Mouse (Mus musculus) R1 (cell line): Measurements from ENCODE around the gene Hoxa2.

Experiments
- DNase-seq: peaks from one replicate; pipeline ENCODE4 v3.0.0-alpha.2; 2018; ENCODE audit warnings: low read depth, low spot score

Hoxa2 gene

DNA sequence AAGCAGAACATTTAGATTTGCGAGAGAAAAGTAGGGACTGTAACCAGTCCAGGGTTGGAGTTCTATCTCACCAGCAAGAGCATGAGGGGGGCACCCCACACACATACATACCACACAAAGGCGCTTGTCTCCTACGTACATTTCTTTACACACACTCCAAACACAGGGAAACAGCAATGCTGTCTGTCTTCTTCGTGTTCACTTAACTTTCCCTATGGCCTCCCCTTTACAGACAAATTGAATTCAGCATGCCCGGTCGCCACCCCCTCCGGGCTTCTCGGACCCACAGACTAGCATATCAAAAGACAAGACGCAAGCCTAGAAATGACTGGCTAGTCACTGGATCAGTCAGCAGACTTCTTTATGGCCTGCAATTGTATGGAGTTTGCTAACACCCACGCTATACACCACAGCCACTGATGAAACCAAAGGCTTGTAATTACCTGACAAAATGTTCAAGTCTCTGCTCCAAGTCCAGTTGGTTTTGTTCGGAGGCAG is 15.6 kb upstream of the Hoxa2 start:
- DNase-seq: no peak

DNA sequence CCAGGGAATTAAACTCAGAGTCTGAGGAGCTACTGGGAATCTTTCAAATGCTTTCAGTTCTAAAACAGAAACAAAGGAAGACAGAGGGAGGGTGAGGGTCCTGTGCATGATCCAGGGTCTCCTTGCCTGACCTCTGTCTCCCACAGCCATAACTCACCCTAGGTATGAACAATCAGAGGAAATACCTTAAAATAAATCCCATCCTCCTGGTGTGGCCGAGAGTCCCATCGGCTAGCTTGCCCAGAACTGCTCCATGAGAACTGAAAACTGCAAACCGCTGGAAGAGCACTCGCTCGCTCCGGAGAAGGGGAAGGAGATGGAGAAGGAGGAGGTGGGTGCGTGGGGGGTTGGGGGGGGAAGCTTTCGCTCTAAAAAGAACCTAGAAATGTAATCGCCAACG is 15.1 kb upstream of the Hoxa2 start:
- no peak for DNase-seq

DNA sequence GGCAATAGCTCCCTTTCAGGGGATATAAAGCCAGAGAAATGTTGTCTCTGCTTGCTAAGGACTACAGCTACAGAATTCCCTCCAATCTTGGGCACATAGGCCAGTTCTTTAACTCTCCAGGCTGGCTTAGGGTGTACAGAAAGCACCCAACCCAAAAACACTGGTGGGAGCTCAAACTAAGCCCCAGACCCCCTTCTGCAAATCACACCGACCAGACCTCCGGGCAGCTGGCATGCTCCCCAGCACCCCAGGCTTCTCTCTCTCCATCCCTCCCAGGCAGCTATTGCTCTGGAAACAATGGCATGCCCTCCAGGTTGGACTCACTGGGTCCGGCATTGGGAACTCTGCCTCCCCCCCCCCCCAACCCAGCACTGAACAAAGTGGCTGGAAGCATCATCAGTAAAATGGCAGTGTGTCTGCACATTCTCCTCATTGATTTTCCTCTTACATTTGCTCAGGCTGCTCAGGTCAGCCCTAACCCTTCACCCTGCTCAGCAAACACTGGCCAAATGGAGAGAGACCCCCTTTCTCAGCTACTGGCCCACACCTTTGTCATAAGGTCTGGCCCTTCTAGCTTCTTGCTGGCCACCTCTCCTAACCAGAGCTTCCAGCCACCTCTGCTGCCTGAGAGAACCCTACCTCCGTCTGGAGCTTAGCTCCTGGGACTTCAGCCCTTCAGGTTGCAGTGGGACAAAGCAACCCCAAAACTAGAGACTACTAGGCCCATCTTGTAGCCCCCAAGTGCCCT is 14.5 kb upstream of the Hoxa2 start:
- no peak for DNase-seq

DNA sequence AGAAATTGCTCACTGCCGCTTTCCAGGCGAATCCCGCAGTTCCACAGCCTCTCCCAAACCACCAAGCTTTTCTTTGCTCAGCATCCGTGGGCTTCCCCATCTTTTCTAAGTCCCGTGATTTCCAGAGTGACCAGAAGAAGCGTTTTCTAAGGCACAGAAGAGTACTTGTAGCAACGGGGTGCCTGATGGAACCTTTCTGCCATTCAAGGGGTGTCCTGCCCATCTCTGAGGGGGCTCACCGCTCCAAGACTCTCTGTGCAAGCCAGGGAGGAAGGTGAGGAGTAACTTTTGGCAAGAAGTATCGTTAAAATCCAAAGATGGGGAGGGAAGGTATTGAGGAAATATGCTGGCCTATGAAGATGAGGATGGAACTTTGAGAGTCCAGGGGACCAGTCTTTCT is 13.2 kb upstream of the Hoxa2 start:
- DNase-seq: no peak

DNA sequence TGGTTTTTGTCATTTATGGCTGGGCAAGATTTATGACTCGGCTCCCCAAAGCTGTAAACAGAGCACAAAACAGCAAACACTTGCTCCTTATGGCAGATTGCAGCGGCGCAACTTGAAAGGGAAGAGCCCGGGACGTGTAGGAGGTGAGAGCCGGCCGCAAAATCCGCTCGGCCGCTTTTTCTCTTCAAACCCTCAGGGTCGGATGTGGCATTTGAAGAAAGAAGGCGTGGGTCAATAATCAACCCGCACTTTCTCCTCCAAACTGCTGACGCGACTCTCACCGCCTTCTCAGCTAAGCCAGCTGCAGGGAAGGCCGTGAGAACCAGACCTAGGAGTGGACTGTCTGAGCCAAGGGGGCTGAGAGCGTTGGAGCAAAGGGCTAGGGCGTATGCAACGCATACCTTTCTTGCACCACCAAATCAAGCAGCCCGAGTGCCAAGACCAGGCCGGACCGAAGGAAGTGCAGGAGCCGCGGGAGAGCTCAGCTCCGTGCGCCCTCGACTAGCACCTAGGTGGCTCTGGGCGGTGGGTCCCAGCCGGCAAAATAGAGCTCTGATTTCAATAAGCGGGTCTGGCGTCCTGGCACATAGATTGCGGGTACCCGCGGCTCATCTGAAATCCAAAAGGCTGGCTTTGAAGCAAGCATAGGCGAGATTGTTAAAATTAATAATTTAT is 12.6 kb upstream of the Hoxa2 start, which contains the start of gene 5730596B20Rik:
Gene 5730596B20Rik (plus strand): TSS at position 438 of the 675 bp plus-strand sequence.
- no peak for DNase-seq

DNA sequence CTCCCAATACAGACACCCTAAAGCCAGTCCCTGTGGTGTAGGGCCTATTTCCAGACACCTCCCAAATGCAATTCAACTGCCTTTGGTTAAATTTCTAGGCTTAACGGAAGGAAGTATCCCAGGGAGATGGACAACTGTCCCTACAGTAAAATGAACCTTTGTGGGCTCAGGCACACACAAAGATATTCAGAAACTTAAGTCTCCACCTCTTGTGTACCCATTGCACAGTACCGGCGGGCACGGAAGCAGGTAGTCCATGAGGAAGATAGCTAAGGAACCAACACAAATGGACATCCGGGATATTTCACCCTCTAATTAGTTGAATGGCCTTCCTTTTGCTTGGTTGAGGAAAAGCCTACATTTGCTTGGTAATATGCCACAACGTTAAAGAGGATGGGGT is 11.8 kb upstream of the Hoxa2 start:
- DNase-seq: no peak

DNA sequence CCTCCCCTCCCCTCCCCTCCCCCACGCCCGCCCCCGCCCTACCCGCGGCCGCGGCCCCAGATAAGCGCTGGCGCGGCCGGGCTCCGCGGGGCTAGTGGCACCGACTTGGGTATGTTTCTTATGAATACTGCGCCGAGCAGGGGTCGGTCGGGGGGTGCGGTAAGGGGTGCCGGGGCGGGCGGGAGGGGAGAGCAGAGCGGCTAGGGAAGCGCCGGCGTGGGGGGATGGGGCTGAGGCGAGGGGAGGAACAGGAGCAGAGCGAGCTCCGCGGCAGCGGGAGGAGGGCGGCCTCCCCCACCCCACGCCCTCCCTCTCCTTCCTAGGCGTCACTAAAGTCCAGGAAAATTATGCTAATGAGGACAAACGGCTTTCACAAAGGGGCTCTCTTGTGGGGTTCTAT is 11.2 kb upstream of the Hoxa2 start:
- DNase-seq: no peak

DNA sequence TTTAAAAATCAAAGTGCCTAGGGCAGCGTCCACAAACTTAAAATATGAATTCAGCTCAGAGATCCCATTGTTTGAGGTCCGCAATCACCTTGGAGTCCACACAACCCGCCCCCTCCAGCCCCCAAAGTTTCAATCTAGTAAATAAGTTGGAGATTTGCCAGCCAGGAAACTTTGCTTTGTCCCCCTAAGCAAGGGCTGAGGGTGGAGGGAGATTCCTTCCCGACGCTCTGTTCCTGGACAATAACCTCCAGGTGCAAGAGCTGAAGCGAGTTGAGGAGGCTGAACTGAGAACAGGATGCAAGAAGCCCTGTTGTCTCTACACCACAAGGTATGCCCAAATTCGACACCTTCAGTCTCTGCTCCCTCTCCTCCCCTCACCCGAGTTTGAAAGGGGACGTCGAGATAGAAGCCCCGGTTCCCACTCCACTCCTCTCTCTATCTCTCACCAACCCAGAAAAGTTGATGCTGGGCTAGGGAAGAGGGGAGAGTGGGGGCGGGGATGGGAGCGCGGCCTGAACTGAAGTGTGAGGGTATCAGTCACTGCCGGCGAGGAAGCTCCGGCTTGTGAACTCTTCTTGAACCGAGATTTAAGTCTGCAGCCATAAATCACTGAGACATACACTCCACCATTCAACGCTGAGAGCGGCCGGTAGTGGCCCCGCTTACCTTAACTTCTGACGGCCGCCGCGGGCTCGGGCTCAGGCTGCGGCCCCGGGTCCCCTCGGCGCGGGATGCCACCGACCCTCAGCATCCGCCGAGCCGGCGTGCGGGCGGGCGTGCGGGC is 10.5 kb upstream of the Hoxa2 start:
- peak; percentile 77 for DNase-seq

DNA sequence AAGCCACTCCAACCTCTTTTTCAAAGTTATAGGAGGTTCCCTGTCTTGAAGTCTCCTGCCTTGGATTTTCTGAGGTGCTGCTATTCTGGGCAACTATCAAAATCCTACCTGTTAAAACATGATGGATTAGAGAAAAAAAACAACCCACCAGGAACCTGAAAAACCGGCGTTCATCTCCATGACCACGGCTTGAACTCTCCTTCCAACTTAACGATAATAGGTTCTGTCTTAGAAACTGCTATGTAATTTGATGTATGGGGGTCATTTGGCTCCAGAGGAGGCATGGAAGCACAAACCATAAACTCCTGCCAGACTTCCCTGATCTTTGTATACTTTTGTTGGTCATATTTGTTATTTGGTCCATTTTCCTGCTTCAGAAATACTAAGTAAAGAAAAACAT is 9.0 kb upstream of the Hoxa2 start:
- no peak for DNase-seq

DNA sequence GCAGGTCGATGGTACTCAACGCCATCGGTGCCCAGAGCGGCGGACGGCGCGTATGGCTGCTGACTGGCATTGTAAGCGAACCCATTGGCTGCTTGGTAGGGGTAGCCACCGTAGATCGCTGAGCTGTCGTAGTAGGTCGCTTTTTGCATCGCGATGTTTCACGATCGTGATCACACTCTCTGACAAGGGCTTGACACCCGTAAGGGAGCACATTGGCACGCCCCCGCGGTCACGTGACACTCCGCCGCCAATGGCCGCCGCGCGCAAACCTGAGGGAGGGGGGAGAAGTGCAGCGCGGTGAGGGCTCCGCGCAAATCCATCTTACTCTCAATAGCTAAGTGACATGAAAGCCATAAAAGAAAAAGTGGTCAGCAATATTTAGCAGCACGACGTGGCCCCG is 7.9 kb upstream of the Hoxa2 start:
- peak; percentile 97 for DNase-seq

DNA sequence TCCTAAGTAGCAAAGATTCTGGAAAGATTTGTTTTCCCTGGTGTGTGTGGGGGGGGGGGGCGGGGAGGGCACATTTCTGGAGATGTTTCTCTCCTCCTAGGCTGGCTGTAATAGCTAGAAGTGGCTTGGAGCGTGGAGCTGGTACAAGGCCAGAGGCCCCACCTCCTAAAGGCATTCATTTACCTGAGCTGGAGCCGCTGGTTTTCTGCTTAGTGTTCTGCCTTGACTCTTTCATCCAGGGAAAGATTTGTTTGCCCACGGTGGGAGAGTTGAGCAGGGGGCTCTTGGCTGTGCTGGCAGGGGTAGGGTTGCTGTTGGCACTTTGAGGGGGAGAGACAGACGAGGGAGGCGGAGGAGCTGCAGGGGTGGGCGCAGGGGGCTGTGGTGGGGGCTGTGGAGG is 7.3 kb upstream of the Hoxa2 start:
- DNase-seq: no peak

DNA sequence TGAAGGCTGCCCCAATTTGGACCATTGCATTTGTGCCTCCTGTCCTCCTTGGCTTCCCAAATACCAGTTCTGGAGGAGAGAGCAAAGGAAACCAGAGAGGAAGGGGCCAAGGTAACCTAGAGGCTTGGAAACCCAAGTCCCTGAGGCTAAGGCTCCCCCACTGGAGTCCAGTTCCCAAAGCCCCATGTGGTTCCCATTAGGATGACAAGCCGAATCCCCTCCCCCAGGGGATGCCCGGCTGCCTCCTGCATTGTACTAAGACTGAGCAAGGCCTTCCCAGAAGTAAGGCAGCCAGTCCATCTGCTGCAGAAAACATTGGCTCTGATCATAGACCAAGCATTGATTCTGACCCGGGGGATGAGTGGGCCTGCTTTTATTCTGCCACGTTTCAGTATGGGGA is 6.7 kb upstream of the Hoxa2 start:
- no peak for DNase-seq

DNA sequence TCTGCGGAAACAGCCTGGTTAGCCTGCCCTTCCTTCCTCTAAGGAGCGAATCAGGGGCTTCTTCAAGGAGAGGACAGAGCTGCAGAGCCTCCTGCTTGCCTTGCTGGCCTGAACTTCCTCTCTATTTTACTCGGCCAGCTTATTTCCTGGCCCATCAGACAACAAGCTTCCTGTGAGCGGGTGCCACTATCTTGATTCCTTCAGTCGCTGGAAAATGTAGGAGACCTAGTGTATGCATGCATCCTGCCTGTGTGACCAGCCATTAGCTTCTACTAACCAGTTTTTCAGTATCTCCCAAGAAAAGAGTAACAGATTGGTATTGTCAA is 6.2 kb upstream of the Hoxa2 start:
- no peak for DNase-seq

DNA sequence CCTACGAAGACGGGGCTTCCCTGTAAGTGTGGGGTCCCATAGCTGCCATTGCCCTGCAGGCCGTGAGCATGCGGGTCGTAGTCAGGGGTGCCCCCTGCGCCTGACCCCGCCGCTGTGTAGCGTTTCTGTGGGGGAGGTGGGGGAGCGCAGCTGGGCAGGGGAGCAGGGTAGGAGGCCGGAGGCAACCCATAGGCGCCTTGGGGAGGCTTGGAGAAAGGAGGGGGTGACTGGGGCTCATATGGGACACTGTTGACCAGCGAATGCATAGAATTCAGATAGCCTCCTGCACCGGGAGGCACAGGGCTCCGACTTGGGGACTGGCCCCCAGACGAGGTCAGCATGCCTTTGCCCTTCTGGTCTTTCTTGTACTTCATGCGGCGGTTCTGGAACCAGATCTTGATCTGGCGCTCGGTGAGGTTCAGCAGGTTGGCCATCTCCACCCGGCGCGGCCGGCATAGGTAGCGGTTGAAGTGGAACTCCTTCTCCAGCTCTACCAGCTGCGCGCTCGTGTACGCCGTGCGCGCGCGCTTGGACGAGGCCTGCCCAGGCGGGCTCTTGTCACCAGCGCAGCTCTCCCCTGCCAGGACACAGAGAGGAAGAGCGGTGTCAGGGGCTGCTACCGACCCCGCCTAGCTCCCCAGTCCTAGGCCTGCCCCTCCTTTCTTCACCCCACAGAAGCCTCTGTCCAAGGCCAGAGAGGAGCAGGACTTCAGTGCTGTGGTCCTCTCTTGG is 5.7 kb upstream of the Hoxa2 start:
- DNase-seq: no peak

DNA sequence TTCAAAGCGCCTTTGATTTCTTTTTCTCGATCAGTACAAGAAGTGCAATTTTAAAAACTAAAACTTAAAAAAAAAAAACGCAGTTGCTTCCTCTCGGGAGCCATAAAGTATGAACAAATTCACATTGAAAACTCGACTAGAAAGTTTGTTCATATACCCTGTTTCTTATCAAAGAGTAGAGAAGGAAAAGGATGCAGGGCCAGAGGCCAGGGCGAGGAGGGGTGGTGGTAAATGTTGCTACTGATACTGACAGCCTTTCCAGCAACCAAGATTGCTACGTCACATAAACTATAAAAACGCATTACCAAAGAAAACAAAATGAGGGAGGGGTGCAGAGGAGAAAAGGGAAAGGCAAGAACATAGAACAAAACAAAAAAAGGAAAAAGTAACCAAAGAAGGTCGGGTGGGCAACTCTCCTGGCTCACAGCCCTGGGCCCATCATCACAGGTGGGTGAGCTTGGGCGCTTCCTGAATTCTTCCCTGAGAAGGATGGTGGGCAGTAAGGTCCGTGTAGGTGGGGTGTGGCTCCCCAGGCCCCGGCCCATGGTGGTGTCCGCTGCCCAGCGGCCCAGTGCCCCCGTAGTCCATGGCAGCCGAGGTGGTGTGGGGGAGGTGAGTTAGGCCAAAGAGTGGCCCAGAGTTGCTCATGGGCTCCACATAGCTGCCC is 5.0 kb upstream of the Hoxa2 start:
- DNase-seq: no peak

DNA sequence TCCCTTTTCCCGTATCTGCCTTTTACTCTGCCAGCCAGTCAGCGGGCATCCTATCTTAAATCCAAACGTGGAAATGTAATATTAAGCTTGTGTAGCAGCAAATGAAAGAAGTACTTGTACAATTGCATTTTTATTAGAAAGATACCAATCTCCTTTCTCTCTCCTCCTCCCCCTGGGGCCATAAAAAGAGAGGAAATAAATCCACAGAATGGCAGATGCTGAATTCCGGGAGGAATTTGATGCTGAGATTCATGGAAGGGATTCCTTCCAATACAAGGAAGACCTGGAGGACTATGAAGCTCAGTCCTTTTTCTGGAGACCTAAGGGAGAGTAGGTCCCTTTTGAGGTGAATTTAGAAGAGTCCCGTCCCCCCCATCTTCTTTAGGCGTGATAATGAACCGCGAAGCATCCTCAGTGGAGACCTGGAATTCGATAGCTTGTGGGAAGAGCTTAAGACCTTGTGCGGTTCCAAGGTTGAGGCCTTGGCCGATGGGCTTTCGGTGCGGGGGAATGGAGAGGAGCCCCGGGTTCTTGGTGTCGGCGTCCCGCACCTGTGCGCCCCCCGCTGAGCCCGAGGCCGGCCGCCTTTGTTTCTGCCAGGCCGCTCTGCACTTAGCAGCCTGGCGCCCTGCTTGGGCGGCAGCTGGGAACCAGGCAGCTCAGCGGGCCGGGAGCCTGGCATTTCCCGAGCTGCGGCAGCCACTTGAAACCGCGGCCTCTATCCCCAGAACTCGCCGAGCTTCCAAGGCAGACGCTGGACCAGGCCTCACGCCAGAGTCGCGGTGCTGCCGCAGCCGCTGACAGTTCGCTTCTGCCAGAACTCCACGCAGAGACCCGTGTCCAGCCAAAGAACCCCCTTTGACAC is 3.8 kb upstream of the Hoxa2 start:
- DNase-seq: no peak

DNA sequence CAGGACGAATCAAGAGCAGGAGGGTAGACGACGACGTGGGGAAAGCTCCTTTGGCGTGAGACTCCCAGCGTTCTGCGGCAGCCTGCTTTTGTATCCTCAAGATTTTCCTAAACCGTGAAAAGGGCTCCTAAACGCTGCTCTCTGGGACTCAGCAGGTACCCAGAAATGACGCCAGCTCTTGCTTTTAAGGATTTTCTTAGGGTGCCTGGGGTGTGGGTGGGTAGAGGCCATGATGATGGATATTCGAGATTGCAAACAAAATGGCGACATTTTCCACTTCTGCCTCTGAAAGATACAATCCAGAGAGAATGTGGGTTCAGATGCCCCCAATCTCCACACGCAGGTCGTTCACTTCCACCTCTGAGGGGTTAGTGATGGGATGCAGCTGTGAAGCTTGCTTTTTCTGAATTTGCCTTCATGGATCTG is 3.1 kb upstream of the Hoxa2 start:
- DNase-seq: no peak

DNA sequence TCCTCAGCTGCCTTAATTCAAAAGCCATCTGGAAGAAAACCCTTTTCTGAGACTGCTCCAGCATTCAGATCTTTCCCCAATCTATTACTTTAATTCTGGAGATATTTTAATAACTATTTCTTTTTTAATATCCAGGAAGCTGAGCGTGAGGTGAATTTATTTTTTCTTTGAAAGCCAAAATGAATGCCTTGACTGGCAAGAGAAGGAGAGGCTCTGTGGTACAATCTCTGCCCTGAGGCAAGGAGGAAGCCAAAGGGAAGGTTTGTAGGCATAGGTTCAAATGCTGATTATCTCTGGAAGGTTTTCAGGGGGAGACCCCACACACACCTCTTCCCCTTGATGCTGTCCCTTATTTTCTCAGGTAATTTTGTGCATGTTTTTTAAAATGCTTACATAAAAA is 2.5 kb upstream of the Hoxa2 start:
- DNase-seq: no peak

DNA sequence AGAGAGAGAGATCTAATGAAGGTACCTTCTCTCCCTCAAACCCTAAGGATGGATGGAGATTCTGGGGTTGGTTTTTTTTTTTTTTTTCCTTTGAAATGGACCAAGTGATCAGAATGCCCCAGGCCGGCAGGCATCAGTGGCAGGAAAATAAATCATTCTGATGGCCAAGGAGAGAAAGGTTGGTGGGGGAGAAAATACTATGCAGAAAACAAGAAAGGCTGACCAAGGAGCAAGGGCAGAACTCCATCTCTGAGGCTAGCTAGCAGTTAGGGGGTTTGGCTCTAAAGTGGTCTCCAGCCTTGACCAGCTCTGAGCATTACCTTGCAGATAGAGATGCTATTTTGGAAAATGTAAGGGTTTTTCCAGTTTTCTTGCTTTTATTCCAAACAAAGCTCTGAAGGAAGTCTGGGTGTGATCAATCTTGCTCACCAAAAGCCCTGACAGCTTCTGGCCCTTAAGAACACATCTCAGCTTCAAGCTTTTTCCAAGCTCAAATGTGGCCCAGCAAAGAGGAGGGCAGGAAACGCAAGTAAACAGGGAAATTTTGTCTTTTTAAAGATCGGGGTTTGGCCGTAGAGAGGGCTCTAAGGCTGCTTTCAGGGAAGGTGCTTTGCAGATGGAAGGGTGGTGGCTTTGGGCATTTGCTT is 1.9 kb upstream of the Hoxa2 start:
- DNase-seq: no peak
